Mouse (Mus musculus) adrenal gland, postnatal 36 days (tissue): Measurements from ENCODE around the gene Myd88. TPM values are rescaled to one million over a fixed set of nuclear protein-coding genes. Genes with fewer than 3 reads are reported as not detected.
"Not testable (repeated sequence)": the region's sequence is repeated elsewhere in the genome, so short reads cannot be mapped to it uniquely, and the experiment has no call there.

Experiments used
- DNase-seq, 2 experiments: peaks; one replicate each; pipeline ENCODE4 v3.0.0; 2021; ENCODE audit warnings: mixed read lengths in 1 of 2
- long read RNA-seq, 2 experiments: library from polyadenylated mRNA; stranded (forward); transcript quantifications; one replicate each; pipeline ENCODE4 v2.0.0; 2021; ENCODE audit warnings: borderline sequencing depth in 2 of 2
- total RNA-seq, 2 experiments: library from RNA; stranded (reverse); gene quantifications; 2 replicates each; pipeline ENCODE4 v1.2.3; 2021

Myd88 gene
- total RNA-seq = 10 to 100 TPM; 25.9 to 36.7 TPM
- long read RNA-seq, experiment 1, transcript Myd88-201 (6 exons, 1,960 nt) = major isoform, 38 of 55 reads
- long read RNA-seq, experiment 1, partial matches to known transcripts = 4 of 55 reads
- long read RNA-seq, experiment 1, other reads (novel, unspliced or antisense) = 13 of 55 reads
- long read RNA-seq, experiment 2, transcript Myd88-201 (6 exons, 1,960 nt) = major isoform, 6 of 8 reads
- long read RNA-seq, experiment 2, partial matches to known transcripts = 0 of 8 reads
- long read RNA-seq, experiment 2, other reads (novel, unspliced or antisense) = 2 of 8 reads

DNA sequence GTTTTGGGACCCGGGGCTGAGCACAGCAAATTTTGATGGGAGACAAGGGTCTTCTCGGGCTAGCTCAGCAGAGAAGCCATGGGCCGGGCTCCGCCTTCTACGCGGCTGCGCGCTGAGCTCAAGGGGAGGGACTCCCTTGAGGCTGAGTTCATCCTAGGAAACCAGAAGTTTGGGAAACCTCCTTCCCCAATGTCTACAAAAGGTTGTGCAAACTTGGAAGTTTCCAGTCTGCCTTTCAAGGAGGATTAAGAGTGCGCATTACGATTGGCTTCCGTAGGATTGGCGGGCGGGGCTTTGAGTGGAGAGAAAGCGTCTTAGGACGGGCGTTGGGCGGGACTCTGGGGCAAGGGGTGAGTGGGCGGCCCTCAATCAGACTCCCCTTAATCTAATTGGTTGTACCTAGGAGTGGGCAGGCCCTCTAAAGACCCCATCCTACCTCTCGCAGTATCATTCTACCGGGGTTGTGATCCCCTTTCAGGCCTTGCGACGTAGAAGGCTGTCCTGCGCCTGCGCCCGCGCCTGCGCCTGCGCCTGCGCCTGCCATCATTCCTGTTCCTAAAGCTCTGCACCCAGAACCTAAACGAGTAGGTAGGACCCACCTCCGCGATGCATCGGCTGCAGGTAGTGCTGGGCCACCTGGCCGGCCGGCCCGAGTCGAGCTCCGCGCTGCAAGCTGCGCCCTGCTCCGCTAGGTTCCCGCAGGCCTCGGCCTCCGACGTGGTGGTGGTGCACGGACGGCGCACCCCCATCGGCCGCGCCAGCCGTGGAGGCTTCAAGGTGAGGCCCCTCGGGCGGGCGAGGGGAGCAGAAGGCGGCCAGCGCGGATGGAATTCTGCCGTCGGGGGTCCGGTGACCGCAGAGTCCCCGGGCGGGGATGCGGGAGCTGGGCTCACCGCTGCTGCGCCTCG lies at the start of gene Myd88:
Gene Myd88 (minus strand): TSS at position 503 of the 908 bp plus-strand sequence.
- DNase-seq = peak; percentile 96 to 97

DNA sequence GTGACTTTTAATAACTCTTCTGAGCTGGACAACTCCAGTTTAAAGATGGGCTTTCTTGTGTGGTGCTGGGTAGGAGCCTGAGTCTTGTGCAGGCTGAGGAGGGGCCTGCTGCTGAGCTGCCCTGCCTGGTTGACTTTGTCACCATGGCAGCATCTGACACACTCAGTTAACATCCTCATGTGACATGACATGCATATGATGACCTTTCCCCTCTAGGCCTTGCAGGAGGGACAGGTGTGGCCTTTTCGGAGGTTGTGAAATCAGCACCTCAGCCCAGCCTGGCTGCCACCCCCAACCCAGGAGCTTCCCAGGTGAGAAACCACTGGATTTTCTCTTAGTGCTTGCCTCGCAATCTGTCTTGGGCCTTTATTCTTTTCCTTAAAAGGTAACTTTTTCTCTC lies 49.0 kb upstream of the Myd88 start:
- DNase-seq = no peak

DNA sequence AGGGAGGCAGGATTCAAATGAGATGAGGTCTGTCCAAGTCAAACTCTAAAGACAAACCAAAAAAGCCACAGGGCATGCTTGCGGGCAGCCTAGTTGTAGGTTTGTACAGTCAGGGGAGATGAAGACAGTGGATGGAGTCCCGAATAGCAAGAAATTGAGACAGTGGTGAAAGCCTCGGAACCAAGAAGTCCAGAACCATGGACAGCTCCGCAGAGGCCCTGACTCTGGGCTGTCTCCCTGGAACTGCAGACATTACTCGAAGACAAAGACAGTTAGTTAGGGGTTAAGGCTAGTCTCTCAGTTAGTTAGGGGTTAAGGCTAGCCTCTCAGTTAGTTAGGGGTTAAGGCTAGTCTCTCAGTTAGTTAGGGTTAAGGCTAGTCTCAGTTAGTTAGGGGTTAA lies 47.7 kb upstream of the Myd88 start:
- peak; percentile 10 to 47 for DNase-seq

- no peak for DNase-seq
These were observed 41.4 kb upstream of the Myd88 start for GRCm38 (mm10) chr9:119382603-119383002.

DNA sequence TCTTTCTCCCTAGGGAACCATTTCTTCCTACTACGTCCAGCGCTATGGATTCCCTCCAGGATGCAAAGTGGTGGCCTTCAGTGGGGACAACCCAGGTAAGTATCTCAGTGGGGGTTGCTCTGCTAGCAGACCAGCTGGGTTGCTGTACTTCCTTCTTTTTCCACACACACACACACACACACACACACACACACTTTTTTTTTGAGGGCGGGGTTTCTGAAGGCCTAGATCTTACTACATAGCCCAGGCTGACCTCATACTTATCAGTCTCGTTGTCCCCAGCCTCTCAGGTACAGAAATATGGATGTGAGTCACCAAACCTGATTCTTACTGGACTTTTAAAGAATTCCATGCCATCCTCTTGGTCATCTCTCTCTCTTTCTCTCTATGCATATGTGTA lies 37.0 kb upstream of the Myd88 start:
- DNase-seq = no peak

- no peak for DNase-seq
These were observed 34.3 kb upstream of the Myd88 start for GRCm38 (mm10) chr9:119375556-119375955.

- no peak for DNase-seq
These were observed 33.8 kb upstream of the Myd88 start for GRCm38 (mm10) chr9:119375008-119375407.

DNA sequence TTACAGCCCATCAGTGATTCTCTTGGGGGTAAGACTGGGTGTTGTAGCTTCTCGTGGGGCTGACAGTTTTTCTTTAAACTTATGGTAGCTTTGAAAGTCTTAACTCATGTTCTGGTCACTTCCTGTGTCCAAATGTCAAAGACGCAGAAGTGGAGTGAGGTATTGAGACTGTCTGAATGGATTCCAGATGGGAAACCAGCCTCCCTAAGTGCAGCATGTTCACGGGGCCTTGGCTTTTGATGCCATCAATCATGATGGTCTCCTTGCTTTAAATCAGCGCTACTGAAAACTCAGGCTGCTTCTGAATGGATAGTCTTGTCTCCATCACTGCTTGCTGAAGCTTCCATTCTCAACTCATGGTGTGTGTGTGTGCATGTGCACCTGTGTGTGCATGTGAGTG lies 30.0 kb upstream of the Myd88 start:
- DNase-seq = no peak

GRCm38 (mm10) chr9:119370770-119371169 lies 29.6 kb upstream of the Myd88 start:
- not testable (repeated sequence) for DNase-seq

DNA sequence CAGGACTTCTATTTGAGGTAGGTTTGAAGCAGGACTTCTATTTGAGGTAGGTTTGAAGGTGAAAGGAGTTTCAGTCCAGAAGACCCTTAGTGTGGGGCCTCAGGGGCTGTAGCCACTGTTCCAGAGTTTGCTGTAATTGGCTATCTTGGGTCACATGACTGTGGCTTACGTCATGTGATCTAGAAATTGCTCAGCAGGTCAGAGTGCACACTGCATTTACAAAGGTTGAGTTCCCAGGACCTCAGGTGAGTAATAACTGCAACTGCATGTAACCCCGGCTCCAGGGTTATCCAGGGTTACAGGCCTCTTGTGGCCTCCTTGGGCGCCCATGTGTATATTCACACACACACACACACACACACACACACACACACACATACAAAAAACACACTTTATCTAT lies 27.2 kb upstream of the Myd88 start:
- DNase-seq = no peak

GRCm38 (mm10) chr9:119365284-119365683 lies 24.1 kb upstream of the Myd88 start, which contains the start of gene Slc22a14:
Gene Slc22a14 (minus strand): TSS chr9:119365553.
- DNase-seq = no peak

- DNase-seq = no peak
These were observed 22.0 kb upstream of the Myd88 start for GRCm38 (mm10) chr9:119363229-119363628.

DNA sequence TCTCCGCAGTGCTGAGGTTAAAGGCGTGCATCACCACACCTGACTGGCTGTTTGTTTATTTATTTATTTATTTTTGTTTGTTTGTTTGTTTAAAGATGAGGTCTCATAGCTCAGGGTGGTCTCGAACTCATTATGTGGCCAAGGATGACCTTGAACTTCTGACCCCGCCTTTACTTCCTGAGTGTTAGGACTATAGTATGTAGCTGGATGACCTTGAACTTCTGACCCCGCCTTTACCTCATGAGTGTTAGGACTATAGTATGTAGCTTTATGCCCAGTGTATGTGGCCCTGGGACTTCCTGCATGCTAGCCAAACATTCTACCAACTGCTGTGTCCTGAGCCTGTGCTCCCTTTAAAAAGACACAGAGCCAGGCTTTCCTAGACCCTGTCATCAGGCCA lies 20.2 kb upstream of the Myd88 start:
- DNase-seq = no peak

GRCm38 (mm10) chr9:119358058-119358429 lies 16.8 kb upstream of the Myd88 start:
- no peak for DNase-seq

- DNase-seq = peak; percentile 95 to 97
These were observed 16.3 kb upstream of the Myd88 start, which contains the start of gene Xylb for GRCm38 (mm10) chr9:119357331-119358057. Gene Xylb (plus strand): TSS chr9:119357381.

- DNase-seq = no peak
These were observed 14.7 kb upstream of the Myd88 start for GRCm38 (mm10) chr9:119355943-119356342.

GRCm38 (mm10) chr9:119353926-119354325 lies 12.7 kb upstream of the Myd88 start:
- no peak for DNase-seq

- DNase-seq = peak; percentile 88 to 93
These were observed 10.8 kb upstream of the Myd88 start for GRCm38 (mm10) chr9:119352060-119352459.

DNA sequence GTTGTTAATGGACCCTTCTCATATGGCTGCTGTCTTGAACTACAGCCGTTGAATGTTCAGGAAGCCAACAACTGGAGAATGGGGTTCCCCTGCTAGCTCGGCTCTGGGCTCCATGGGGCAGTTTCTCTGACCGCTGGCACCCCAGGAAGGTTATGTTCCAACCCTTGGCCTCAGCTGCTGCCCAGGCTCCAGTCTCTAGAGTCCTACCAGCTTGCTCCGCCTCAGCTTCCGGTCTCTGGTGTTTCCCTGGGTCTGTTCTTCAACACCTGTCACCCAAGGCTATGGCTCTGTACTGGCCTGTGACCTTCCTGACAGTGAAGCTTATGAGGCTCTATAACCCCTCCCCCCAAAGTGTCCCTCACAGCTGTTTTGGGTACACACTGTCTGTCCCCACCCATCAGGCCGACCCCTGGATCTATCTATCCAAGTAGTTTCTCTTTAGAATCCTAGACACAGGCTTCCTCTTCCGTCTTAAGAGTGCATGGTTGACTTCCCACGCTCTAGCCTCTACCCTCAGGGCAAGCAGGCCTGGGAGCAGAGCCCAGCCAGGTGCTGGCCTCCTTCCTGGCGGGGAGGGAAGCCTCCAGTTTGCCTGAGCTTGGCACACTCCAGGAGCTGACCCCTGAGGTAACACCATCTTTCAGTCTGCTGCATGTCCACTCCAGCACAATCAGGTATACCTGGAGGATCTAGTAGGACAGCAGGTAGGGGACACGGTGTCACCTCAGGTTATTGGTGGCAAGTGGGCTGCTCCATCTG lies 9.9 kb upstream of the Myd88 start:
- no peak for DNase-seq

GRCm38 (mm10) chr9:119350531-119350930 lies 9.3 kb upstream of the Myd88 start:
- no peak for DNase-seq

- peak; percentile 48 to 53 for DNase-seq
These were observed 5.2 kb upstream of the Myd88 start for GRCm38 (mm10) chr9:119346376-119346775.

GRCm38 (mm10) chr9:119342728-119343127 lies 1.5 kb upstream of the Myd88 start:
- DNase-seq = no peak
